Comparison of ENCODE assay signal across 7 mouse cellular contexts in the genomic region with DNA sequence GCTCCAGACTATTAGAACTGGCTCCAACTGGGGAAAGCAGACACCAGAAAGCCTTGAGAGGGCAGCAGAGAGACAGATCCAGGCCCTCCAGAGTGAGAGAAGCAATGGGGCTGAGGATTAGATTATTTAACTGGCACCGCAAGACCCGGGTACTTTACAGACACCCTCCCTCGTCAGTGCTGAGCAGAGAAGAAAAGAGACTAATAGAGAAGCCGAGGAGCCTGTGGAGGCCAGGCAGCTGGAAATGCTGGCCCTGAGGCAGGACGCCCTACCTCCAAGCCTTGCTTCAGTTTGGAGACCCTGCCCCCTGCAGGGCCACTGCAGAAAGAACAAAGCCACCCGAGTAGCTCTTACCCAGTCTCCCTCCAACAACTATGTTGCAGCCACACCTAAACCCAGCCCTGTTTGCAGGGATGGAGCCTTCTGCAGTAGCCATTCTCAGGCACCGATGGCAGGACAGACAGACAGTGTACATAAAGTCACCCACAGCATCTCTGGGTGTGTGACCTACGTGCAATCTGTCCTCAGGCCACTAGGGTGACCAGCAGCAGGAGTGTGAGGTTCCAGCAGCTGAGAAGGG.
DNase-seq lines count a peak whose midpoint lies in the region; ATAC-seq lines count a peak whose summit lies in the region.

No protein-coding gene starts in this region.

- no peaks in the 10 kb centered on the region for H3K27me3 ChIP-seq in midbrain, embryonic 12.5 days

- H3K4me3 ChIP-seq in midbrain, embryonic 12.5 days = no peak overlapping the region

- no peaks in the 10 kb centered on the region for H3K36me3 ChIP-seq in midbrain, embryonic 12.5 days

- H3K4me2 ChIP-seq in midbrain, embryonic 12.5 days (replicated peaks) = no peak overlapping the region

- DNase-seq in ovary, postnatal 36 days (ENCODE audit: low spot score) = peak; percentile 40
- DNase-seq in ovary, adult 18-20 months (ENCODE audit: low spot score) = no peak
- peak; percentile 49 for DNase-seq in embryo, embryonic 11 days
- peak; percentile 49 for DNase-seq in heart, postnatal 4 days
- peak; percentile 32 to 52 for DNase-seq in layer of hippocampus, postnatal 10 days (ENCODE audit: low spot score in 2 of 2)
- DNase-seq in urinary bladder, postnatal 10 days (ENCODE audit: low spot score) = no peak

- H3K9me3 ChIP-seq in midbrain, embryonic 12.5 days = no peaks in the 10 kb centered on the region

- WGBS in midbrain, embryonic 12.5 days = 18% methylated on average over 8 of the region's 8 CpGs

- H3K4me1 ChIP-seq in midbrain, embryonic 12.5 days = peaks cover 4% of the 10 kb centered on the region; the same call in 1 of the 2 replicates

- H3K9ac ChIP-seq in midbrain, embryonic 12.5 days (replicated peaks) = no peak overlapping the region

- peak; percentile 44 for ATAC-seq in midbrain, embryonic 12.5 days (ENCODE audit: low FRiP score, low read depth)

- no peak overlapping the region for H3K27ac ChIP-seq in midbrain, embryonic 12.5 days (replicated peaks)

Comparison
In these comparisons a context has a peak if more than half of its experiments do, and no peak if none do; other contexts are left out.
1. DNase-seq: peak in ovary, postnatal 36 days (single experiment), embryo, embryonic 11 days (single experiment), heart, postnatal 4 days (single experiment) and layer of hippocampus, postnatal 10 days (2 of 2); none in ovary, adult 18-20 months (single experiment) and urinary bladder, postnatal 10 days (single experiment).